Mouse (Mus musculus): ENCODE data around the gene Lhx6.

DNA sequence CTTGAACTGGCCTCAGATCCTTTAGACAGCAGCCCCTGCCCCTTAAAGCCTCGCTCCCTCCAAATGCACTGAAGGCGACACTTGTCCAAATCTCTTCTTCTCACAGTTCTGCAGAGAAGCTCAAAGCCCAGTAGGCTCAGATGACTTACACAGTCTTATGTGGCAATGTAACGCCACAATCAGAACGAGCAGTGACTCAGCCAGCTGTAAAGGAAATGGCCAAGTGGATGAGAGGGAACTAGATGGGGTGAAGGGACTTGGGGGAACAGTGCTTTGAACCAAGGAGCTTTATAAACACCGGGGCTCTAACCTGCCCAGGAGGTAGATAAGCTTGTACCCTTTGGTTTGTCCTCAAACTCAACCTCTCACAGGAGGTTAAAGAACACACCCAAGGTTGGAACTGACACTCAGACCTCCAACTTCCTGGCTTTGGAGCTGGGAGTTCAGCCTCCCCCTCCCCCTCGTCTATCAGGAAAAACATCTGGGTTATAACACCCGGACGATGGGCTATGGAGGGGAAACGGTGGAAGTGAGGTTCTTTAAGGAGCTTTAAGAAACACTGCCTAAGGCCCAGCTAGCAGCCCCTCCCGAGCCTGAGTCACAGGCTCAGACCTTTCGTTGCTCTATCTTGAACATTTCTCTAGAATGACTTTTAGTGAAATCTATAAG is 69.7 kb downstream of the Lhx6 start:
- TF ChIP-seq GATA1 (IDR thresholded peaks at IDR 0.05; ENCODE audit: borderline replicate concordance, low read length) (no peak), FLI1 (IDR thresholded peaks at IDR 0.05; ENCODE audit: low read length) (no peak)
